Mouse (Mus musculus) kidney, adult 2 months (tissue): ENCODE measurements around the gene Map3k9.

ENCODE experiments used
- CTCF ChIP-seq: fragments of 200-500 bp; conservative IDR thresholded peaks from 2 replicates; pipeline ENCODE4 v1.5.1; 2011; ENCODE audit warnings: low read depth, mild to moderate bottlenecking, control low read depth, low read length, moderate library complexity, mixed read lengths; ENCODE audit not compliant: insufficient read depth, insufficient read length
- POLR2A ChIP-seq: fragments of 200-500 bp; IDR thresholded peaks from one replicate; pipeline ENCODE4 v1.6.1; 2011; ENCODE audit warnings: low read depth, low read length, control low read depth

DNA sequence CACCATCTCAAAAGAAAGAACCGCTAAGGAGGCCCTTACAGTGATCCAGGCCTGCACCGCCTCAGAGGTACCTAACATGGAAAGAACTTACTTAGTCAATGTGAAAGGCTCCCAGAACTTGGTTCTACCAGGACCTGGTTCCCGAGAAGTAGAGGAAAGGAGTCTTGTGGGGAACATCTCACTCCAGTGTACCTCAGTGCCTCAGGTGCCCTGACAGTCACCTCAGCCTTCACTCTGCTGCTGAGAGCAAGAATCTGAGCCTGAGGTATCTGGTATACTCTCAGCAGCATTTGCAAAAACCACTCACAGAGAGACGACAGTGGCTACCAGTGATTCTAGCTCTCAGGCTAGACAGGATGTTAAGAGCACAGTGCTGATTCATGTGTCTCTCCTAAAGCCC is 6.8 kb downstream of the Map3k9 start:
- TF ChIP-seq CTCF (no peak), POLR2A (no peak)
